Mouse (Mus musculus): Measurements from ENCODE around the gene Tcp11l2. TPM values are rescaled to one million over a fixed set of nuclear protein-coding genes. Genes with fewer than 3 reads are reported as not detected.

Gene Tcp11l2
- 14.8 and 16.1 TPM in 2 replicates for polyA plus RNA-seq (2016; fragmentation: Nextera tagmentation; extraction: Ambion mirVana)

DNA sequence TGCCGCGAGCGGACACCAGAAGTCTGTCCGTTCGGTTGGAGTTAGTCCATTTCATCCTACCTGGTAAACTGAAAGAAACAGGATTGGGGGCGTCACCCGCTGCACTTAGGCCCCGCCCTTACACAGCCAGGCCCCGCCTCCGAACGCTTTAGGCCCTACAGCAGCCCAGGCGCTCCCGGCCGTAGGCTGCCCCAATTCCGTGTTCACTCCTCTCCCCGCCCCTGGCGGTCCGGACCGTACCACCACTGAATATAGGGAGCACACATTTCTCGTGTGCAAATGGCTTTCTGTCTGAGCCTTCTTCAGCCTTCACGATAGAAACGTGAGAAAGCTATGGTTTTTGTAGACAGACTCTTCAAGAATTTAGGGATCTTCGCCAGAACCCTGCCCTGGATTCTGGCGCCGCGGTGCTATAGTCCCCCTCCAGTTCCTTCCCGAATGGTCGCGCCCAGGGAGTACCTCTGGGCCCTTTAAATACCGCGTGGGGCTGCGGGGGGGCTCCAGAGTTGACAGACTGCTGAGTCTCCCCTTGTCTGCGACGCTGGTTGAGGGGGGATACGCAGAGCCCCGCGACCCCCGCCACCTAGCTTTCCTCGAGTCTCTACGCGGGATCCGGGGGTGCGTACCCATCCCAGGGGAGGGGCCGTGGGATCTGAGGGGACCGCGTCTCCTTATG lies at the start of gene Tcp11l2:
TSS of gene Tcp11l2 (plus strand) at position 232 of the 676 bp plus-strand sequence.
- Histone ChIP-seq H3K9ac (peak within 1 kb of the TSS; percentile 57), H3K9me3 (no peaks in the 10 kb centered on the region), H3K36me3 (no peaks in the 10 kb centered on the region), H3K4me3 (peak within 1 kb of the TSS; percentile 86), H3K4me1 (0 out of 2 replicates have a peak, but pooled peaks cover 6% of the 10 kb centered on the region), H3K4me2 (replicated peaks) (peak within 1 kb of the TSS; percentile 99), H3K27ac (peak within 1 kb of the TSS; percentile 69), H3K27me3 (no peaks in the 10 kb centered on the region)
- peak; percentile 99 for ATAC-seq (ENCODE audit: insufficient number of reproducible peaks, insufficient read depth, low FRiP score, low TSS enrichment)
- under 1% methylated on average over 46 of the region's 46 CpGs for WGBS

DNA sequence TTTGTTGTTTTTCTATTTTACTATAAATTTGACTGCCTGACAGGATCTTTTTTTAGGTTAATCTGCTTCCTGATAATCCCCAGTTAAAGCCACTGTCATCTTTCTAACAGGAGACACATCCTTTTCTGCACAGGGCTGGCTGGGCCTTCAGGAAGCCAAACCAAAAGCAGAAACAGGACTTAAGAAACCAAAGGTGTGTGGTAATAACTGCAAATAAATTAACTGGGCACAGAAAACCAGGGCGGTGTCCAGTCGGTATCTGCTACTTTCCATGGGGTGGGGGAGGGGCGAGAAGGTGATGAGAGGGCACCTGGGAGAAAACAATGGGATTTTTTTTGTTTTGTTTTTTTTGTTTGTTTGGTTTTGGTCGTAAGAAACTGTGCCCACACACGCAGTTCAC lies 49.4 kb upstream of the Tcp11l2 start:
- WGBS, result 88% methylated on average over 5 of the region's 5 CpGs
- Histone ChIP-seq H3K4me1 (peaks cover 28% of the 10 kb centered on the region), H3K36me3 (peaks cover 51% of the 10 kb centered on the region), H3K27ac (no peak overlapping the region), H3K4me2 (replicated peaks) (no peak overlapping the region), H3K9ac (no peak overlapping the region), H3K9me3 (no peaks in the 10 kb centered on the region), H3K27me3 (no peaks in the 10 kb centered on the region), H3K4me3 (no peak overlapping the region)
- no peak for ATAC-seq (ENCODE audit: insufficient number of reproducible peaks, insufficient read depth, low FRiP score, low TSS enrichment)

DNA sequence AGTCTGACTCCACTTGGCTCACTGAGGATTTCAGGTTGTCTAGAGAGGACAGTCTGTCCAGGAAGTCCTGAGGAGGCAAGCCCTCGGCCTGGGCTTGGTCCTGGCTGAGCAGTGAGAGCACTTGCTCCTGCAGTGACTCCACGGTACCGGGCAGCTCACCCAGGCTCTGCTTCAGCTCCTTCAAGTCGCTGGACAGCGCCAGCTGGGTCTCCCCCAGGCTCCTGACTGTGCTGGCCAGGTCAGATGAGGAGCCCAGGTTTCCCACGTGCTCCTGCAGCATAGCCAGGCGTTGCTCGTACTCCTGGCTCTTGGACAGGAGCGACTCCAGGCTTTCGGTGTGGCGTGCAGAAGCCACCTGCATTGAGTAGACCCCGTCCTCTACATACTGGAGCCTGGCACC lies 48.8 kb upstream of the Tcp11l2 start:
- Histone ChIP-seq H3K9me3 (no peaks in the 10 kb centered on the region), H3K36me3 (peaks cover 49% of the 10 kb centered on the region), H3K4me1 (peaks cover 34% of the 10 kb centered on the region), H3K4me3 (no peak overlapping the region), H3K27me3 (no peaks in the 10 kb centered on the region), H3K4me2 (replicated peaks) (no peak overlapping the region), H3K9ac (no peak overlapping the region), H3K27ac (no peak overlapping the region)
- ATAC-seq (ENCODE audit: insufficient number of reproducible peaks, insufficient read depth, low FRiP score, low TSS enrichment), result no peak
- WGBS, result 79% methylated on average over 12 of the region's 12 CpGs

DNA sequence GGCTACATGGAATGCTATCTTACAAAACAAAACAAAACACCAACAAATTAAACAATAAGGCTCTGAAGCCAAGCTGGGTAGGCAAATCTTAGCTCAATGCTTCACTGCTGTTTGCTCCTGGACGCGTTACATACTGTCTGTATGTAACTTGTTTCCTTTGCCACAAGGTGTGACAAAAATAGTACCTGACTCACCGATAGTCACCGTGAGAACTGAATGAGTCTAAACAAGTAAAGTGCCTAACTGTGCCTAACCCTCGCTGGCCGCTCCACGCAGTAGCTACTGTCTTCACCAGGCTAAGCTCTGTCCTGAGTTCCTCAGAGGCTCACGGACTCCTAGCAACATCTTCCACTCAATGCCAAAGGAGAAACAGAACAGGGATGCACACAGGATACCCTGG lies 46.0 kb upstream of the Tcp11l2 start:
- no peak overlapping the region for H3K27ac ChIP-seq
- WGBS, result 94% methylated on average over 8 of the region's 8 CpGs
- H3K4me3 ChIP-seq, result no peak overlapping the region
- H3K4me1 ChIP-seq, result peaks cover 38% of the 10 kb centered on the region
- no peaks in the 10 kb centered on the region for H3K9me3 ChIP-seq
- H3K36me3 ChIP-seq, result peaks cover 42% of the 10 kb centered on the region
- no peaks in the 10 kb centered on the region for H3K27me3 ChIP-seq
- no peak overlapping the region for H3K9ac ChIP-seq
- H3K4me2 ChIP-seq (replicated peaks), result peak overlapping the region; percentile 63; the same call in 1 of the 2 replicates
- no peak for ATAC-seq (ENCODE audit: insufficient number of reproducible peaks, insufficient read depth, low FRiP score, low TSS enrichment)

DNA sequence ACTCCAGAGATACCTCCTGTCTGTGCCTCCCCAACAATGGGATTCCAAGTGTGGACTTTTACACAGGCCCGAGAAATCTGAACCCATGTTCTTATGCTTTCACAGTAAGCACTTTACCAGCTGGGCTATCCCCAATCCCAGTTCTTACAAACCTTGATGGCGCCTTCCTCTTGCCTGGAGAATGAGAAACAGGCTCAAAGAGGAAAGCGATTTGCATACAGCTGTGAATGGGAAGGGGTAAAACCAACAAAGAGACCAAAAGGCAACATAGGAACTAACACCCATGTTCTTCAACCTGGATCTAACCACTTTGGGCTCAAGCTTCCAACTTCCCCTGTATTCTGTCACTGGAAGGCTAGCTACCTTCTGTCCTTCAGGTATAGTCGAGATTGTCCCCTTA lies 44.9 kb upstream of the Tcp11l2 start:
- no peak overlapping the region for H3K9ac ChIP-seq
- peaks cover 34% of the 10 kb centered on the region for H3K36me3 ChIP-seq
- no peaks in the 10 kb centered on the region for H3K27me3 ChIP-seq

DNA sequence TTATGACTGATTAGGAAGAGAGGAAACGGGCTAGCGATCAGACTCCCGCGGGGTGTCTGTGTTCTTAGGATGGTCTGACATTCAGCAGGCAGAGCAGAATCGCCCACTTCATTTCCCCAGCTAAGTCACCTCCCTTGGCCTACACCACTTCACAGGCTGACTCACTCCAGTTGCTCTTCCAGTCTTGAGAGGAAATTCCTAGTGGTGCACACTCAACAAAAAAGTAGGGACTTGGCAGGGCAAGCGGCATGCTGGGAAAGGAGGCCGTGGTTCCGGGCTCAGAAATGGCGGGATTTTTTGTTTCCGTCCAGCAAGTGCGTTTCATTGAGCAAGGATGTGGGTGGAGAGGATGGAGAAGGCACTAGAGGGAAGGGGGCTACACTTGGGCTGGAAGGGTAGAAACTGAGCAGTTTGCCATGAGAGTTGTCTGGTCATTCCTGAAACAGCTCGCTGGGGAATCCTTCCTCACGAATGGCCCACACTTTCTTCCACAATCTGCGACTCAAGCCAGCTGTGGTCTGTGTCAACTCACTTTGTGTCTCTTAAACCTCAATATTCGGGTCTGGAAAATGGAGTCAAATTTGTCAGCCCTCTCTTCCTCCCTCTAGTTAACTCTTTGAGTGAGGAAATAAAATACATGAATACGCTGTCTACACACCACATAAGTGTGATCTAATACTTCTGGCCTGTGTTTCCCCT lies 44.1 kb upstream of the Tcp11l2 start:
- 70% methylated on average over 16 of the region's 16 CpGs for WGBS
- peaks cover 28% of the 10 kb centered on the region for H3K36me3 ChIP-seq
- no peak for ATAC-seq (ENCODE audit: insufficient number of reproducible peaks, insufficient read depth, low FRiP score, low TSS enrichment)
- peaks cover 38% of the 10 kb centered on the region for H3K4me1 ChIP-seq
- peak overlapping the region; percentile 99; the same call in 1 of the 2 replicates for H3K9ac ChIP-seq
- H3K27me3 ChIP-seq, result no peaks in the 10 kb centered on the region
- peak overlapping the region; percentile 63 for H3K4me2 ChIP-seq (replicated peaks)
- H3K4me3 ChIP-seq, result peak overlapping the region; percentile 92
- no peaks in the 10 kb centered on the region for H3K9me3 ChIP-seq
- H3K27ac ChIP-seq, result 0 out of 2 replicates have a peak overlapping the region, but pooled peaks have one; percentile 13

More for the DNA sequence above, 44.9 kb upstream of the Tcp11l2 start:
- Histone ChIP-seq H3K4me1 (peaks cover 38% of the 10 kb centered on the region), H3K4me2 (replicated peaks) (peak overlapping the region; percentile 63), H3K27ac (no peak overlapping the region), H3K4me3 (peak overlapping the region; percentile 92; the same call in 1 of the 2 replicates), H3K9me3 (no peaks in the 10 kb centered on the region)
- no peak for ATAC-seq (ENCODE audit: insufficient number of reproducible peaks, insufficient read depth, low FRiP score, low TSS enrichment)
- 78% methylated on average over 4 of the region's 4 CpGs for WGBS

DNA sequence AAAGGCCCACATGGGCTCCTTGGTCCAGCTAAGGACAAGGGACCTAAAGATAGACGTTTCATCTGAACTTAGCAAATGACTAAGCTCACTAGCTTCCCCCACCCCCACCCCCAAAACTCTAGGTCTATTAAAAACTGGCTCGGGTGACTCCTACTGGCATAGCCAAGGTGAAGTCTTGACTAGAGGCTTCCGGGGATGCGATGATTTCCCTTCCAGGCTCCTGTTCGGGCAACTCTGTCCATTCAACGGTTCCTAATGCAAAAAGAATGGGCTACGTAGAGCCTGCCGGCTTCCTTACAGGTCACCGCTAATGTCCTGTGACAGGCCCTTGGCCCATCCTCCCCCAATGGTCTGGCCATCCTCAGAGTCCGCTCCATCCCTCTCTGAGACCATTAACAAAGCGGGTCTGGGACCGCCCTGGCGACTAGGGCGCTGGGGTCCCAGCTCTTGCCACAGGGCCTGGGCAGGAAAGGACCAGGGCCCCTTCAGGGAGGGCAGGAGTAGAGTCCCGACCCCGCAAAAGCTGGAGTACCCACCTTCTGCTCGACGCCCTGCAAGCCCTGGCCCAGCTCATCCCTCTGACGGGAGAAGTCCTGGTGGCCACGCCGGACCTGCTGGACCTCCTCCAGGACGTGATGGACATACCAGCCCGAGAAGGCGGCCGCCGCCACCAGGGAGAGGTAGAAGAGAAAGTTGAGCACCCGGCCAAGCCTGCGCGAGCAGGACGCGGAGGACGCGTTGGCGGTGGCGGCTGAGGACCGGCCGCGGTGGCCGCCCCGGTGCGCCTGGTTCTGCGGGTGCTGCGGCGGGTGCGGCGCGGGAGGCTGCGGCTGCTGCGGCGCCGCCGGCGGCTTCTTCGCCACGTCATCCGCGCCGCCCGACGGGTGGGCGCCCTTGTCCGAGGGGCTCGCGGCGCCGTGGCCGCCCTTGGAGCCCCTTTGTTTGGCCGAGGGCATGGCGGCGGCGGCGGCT lies 43.2 kb upstream of the Tcp11l2 start:
- under 1% methylated on average over 62 of the region's 72 CpGs for WGBS
- H3K36me3 ChIP-seq, result peaks cover 20% of the 10 kb centered on the region; the same call in 1 of the 2 replicates
- H3K27ac ChIP-seq, result peak overlapping the region; percentile 93
- H3K4me3 ChIP-seq, result peak overlapping the region; percentile 92
- no peaks in the 10 kb centered on the region for H3K27me3 ChIP-seq
- peaks cover 38% of the 10 kb centered on the region for H3K4me1 ChIP-seq
- peak overlapping the region; percentile 63 for H3K4me2 ChIP-seq (replicated peaks)
- peak overlapping the region; percentile 99 for H3K9ac ChIP-seq
- H3K9me3 ChIP-seq, result no peaks in the 10 kb centered on the region
- ATAC-seq (ENCODE audit: insufficient number of reproducible peaks, insufficient read depth, low FRiP score, low TSS enrichment), result 0 out of 2 replicates have a peak, but pooled peaks have one; percentile 48

DNA sequence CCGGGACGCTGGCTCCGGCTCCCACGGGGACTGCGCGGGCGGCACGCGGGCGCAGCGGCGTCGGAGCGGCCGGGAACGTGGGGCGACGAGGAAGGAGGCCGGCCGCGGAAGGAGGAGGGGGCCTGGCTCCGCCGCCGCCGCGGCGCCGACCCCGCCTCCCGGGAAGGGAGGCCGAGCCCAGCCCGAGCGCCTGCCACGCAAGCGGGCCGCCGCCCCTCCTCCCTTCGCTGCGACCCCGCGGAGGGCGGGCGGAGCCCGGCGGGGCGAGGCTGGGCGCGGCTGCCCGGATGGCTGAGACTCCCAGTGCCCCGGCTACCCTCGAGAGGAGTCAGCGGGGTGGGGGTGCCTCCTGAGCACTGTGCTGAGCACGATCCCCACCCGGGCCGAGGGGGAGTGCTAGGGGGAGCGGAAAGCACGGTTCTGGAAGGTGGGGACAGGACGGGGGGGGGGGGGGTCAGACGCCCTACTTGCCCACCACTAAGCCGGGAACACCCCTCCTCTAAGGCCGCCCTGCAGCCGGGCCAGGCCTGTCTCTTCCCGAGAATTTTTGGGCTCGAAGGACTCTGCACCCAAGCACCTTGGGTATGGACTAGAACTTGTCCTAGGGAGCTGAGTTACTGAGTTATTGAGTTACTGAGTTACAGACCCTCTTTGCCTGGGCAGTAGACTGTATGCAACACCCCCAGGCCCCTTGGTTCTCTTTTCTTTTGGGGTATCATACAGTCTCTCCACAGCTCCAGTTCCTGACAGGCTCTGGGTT lies 42.3 kb upstream of the Tcp11l2 start, which contains the start of gene Ckap4:
TSS of gene Ckap4 (minus strand) at position 151 of the 760 bp plus-strand sequence.
- ATAC-seq (ENCODE audit: insufficient number of reproducible peaks, insufficient read depth, low FRiP score, low TSS enrichment), result peak; percentile 79
- H3K4me1 ChIP-seq, result peaks cover 35% of the 10 kb centered on the region

DNA sequence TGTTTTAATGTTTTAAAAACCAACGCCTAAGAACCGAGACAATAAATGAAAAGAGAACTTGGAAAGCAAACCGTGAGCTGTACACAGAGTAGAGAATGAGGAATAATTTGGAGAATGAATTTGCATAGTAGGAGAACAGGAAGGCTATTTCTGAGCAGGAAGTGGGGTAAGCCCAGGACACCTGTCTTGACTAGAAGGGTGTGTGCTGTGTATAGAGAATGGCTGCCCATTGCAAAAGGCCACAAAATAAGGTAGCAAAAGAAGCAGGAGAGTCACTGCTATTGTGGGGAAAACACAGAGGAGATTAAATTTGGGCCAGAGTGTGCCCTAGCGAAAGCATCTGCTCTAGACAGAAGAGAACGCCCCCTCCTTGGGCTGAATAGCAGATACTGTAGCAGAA lies 41.0 kb upstream of the Tcp11l2 start:
- Histone ChIP-seq H3K4me1 (peaks cover 26% of the 10 kb centered on the region), H3K4me3 (no peak overlapping the region), H3K9me3 (no peaks in the 10 kb centered on the region), H3K27ac (no peak overlapping the region), H3K27me3 (no peaks in the 10 kb centered on the region), H3K9ac (no peak overlapping the region), H3K36me3 (peaks cover 10% of the 10 kb centered on the region; the same call in 1 of the 2 replicates), H3K4me2 (replicated peaks) (no peak overlapping the region)
- WGBS, result 85% methylated on average over 5 of the region's 5 CpGs
- ATAC-seq (ENCODE audit: insufficient number of reproducible peaks, insufficient read depth, low FRiP score, low TSS enrichment), result no peak

More for the DNA sequence above, 42.3 kb upstream of the Tcp11l2 start, which contains the start of gene Ckap4:
- Histone ChIP-seq H3K27me3 (no peaks in the 10 kb centered on the region), H3K9ac (peak within 1 kb of the TSS; percentile 99), H3K27ac (peak within 1 kb of the TSS; percentile 93), H3K4me2 (replicated peaks) (peak within 1 kb of the TSS; percentile 63), H3K4me3 (peak within 1 kb of the TSS; percentile 92), H3K36me3 (peaks cover 11% of the 10 kb centered on the region; the same call in 1 of the 2 replicates), H3K9me3 (no peaks in the 10 kb centered on the region)
- under 1% methylated on average over 27 of the region's 64 CpGs for WGBS

DNA sequence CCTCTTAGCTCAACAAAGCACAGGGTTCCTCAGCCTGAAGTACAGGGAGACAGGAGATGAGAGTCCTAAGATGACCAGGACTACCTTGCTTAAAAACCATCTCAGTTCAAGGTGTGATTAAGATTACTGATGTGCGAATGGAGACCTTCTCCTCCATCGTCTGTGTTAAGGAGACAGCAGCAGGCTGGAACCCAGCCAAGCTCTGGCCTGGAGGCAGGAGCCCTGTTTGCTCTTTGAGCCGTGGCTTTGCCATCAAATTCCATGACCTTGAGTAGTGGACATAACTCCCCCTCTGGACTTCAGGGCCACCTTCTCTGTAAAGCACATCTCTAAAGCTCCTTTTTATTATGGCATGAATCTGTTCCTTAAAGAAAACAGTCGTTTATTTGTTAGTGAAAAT lies 40.6 kb upstream of the Tcp11l2 start:
- H3K9me3 ChIP-seq, result no peaks in the 10 kb centered on the region
- peaks cover 22% of the 10 kb centered on the region for H3K4me1 ChIP-seq
- H3K4me2 ChIP-seq (replicated peaks), result no peak overlapping the region
- peaks cover 6% of the 10 kb centered on the region; the same call in 1 of the 2 replicates for H3K36me3 ChIP-seq
- no peak overlapping the region for H3K9ac ChIP-seq
- H3K27ac ChIP-seq, result no peak overlapping the region
- no peak overlapping the region for H3K4me3 ChIP-seq
- H3K27me3 ChIP-seq, result no peaks in the 10 kb centered on the region
- ATAC-seq (ENCODE audit: insufficient number of reproducible peaks, insufficient read depth, low FRiP score, low TSS enrichment), result no peak
- WGBS, result 62% methylated on average over 4 of the region's 4 CpGs

Measured in embryonic facial prominence, embryonic 12.5 days (tissue).